Mouse (Mus musculus): ENCODE data around the gene Stk38l.

- TF ChIP-seq FLI1 (IDR thresholded peaks at IDR 0.05; ENCODE audit: low read length), result no peak
- TF ChIP-seq GATA1 (IDR thresholded peaks at IDR 0.05; ENCODE audit: borderline replicate concordance, low read length), result no peak
These were observed 56.8 kb downstream of the Stk38l start for GRCm38 (mm10) chr6:146781566-146781965.
